Mouse (Mus musculus): ENCODE data around the gene Rara. TPM values are rescaled to one million over a fixed set of nuclear protein-coding genes. Genes with fewer than 3 reads are reported as not detected.

Gene Rara
- total and polyA plus RNA-seq, 3 experiments = 10.1 to 12.8 (median 10.9) TPM

DNA sequence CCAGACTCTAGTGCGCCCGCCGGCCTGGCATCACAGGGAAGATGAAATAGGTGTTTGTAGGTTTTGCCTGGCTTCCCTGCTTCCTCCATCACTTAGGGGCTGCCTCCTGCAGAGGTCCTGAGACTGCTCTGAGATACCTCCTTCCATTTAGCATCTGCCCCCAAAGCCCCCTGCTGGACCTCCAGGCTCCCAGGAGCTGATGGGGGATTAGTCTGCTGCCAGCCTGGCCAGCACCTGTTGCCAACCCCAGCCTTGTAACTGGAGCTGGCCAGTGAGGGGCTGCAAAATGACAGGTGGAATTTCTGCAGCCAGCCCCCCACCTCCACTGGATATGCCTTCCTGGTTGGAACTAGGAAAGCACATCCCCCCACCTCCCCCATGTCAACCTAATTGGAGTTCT lies 13.2 kb downstream of the Rara start:
- peaks cover 47% of the 10 kb centered on the region for H3K4me1 ChIP-seq (ENCODE audit: control insufficient read depth, insufficient read depth, low read length)
- H3K79me2 ChIP-seq (replicated peaks; ENCODE audit: control insufficient read depth, insufficient read depth, low read length) = peaks cover 1% of the 10 kb centered on the region; the same call in 1 of the 2 replicates
- no peaks in the 10 kb centered on the region for H3K36me3 ChIP-seq (ENCODE audit: control insufficient read depth, insufficient read depth, low read length)
- intact Hi-C loops (cut with DNase I) = no loop called here
- H3K4me3 ChIP-seq = no peak overlapping the region; the same call in 1 of the 2 replicates
- peak overlapping the region; percentile 37 for H3K9ac ChIP-seq (ENCODE audit: low read depth, low read length)
- peak overlapping the region; percentile 98 for H3K27ac ChIP-seq
- TF ChIP-seq CTCF (IDR thresholded peaks at IDR 0.05) (no peak), POLR2A (IDR thresholded peaks at IDR 0.05; ENCODE audit: insufficient read depth, low read depth, low read length) (no peak), EP300 (IDR thresholded peaks at IDR 0.05; ENCODE audit: insufficient read depth, low read depth, low read length) (no peak)
- peak; percentile 24 to 44 for DNase-seq
- no peaks in the 10 kb centered on the region for H3K27me3 ChIP-seq (ENCODE audit: control insufficient read depth, insufficient read depth, low read length)
- 24% methylated on average over 3 of the region's 3 CpGs for WGBS

- H3K9ac ChIP-seq (ENCODE audit: low read depth, low read length) = peak overlapping the region; percentile 66
- peaks cover 46% of the 10 kb centered on the region for H3K4me1 ChIP-seq (ENCODE audit: control insufficient read depth, insufficient read depth, low read length)
- peaks cover 1% of the 10 kb centered on the region; the same call in 1 of the 2 replicates for H3K79me2 ChIP-seq (replicated peaks; ENCODE audit: control insufficient read depth, insufficient read depth, low read length)
- H3K4me3 ChIP-seq = peak overlapping the region; percentile 54
- TF ChIP-seq EP300 (IDR thresholded peaks at IDR 0.05; ENCODE audit: insufficient read depth, low read depth, low read length) (peak; percentile 41; the same call in 1 of the 2 replicates), CTCF (IDR thresholded peaks at IDR 0.05) (no peak)
- no peaks in the 10 kb centered on the region for H3K27me3 ChIP-seq (ENCODE audit: control insufficient read depth, insufficient read depth, low read length)
- intact Hi-C loops (cut with DNase I) = no loop called here
- 2% methylated on average over 12 of the region's 12 CpGs for WGBS
- peak; percentile 78 to 79 for DNase-seq
- no peaks in the 10 kb centered on the region for H3K36me3 ChIP-seq (ENCODE audit: control insufficient read depth, insufficient read depth, low read length)
- H3K27ac ChIP-seq = peak overlapping the region; percentile 98
Measured at GRCm38 (mm10) chr11:98941341-98941825, 13.8 kb downstream of the Rara start.

GRCm38 (mm10) chr11:98941826-98942550 lies 14.4 kb downstream of the Rara start:
- no peak for TF ChIP-seq CTCF (IDR thresholded peaks at IDR 0.05)
- peak; percentile 78 for TF ChIP-seq EP300 (IDR thresholded peaks at IDR 0.05; ENCODE audit: insufficient read depth, low read depth, low read length)
- peak; percentile 64 for TF ChIP-seq POLR2A (IDR thresholded peaks at IDR 0.05; ENCODE audit: insufficient read depth, low read depth, low read length)
- peaks cover 46% of the 10 kb centered on the region for H3K4me1 ChIP-seq (ENCODE audit: control insufficient read depth, insufficient read depth, low read length)
- intact Hi-C loops (cut with DNase I) = no loop called here
- 3% methylated on average over 15 of the region's 15 CpGs for WGBS
- H3K27me3 ChIP-seq (ENCODE audit: control insufficient read depth, insufficient read depth, low read length) = no peaks in the 10 kb centered on the region
- H3K4me3 ChIP-seq = peak overlapping the region; percentile 54
- peak overlapping the region; percentile 98 for H3K27ac ChIP-seq
- peak overlapping the region; percentile 66 for H3K9ac ChIP-seq (ENCODE audit: low read depth, low read length)
- DNase-seq = peak; percentile 87 to 92
- H3K36me3 ChIP-seq (ENCODE audit: control insufficient read depth, insufficient read depth, low read length) = no peaks in the 10 kb centered on the region
- H3K79me2 ChIP-seq (replicated peaks; ENCODE audit: control insufficient read depth, insufficient read depth, low read length) = peaks cover 2% of the 10 kb centered on the region; the same call in 1 of the 2 replicates

GRCm38 (mm10) chr11:98942555-98942922 lies 14.9 kb downstream of the Rara start:
- peaks cover 46% of the 10 kb centered on the region for H3K4me1 ChIP-seq (ENCODE audit: control insufficient read depth, insufficient read depth, low read length)
- 9% methylated on average over 3 of the region's 3 CpGs for WGBS
- intact Hi-C loops (cut with DNase I) = no loop called here

GRCm38 (mm10) chr11:98942923-98943641 lies 15.5 kb downstream of the Rara start:
- no peaks in the 10 kb centered on the region for H3K36me3 ChIP-seq (ENCODE audit: control insufficient read depth, insufficient read depth, low read length)
- no peak overlapping the region for H3K4me3 ChIP-seq

More at GRCm38 (mm10) chr11:98942555-98942922, 14.9 kb downstream of the Rara start:
- Histone ChIP-seq H3K27ac (peak overlapping the region; percentile 98), H3K4me3 (peak overlapping the region; percentile 54), H3K36me3 (ENCODE audit: control insufficient read depth, insufficient read depth, low read length) (no peaks in the 10 kb centered on the region), H3K27me3 (ENCODE audit: control insufficient read depth, insufficient read depth, low read length) (no peaks in the 10 kb centered on the region), H3K9ac (ENCODE audit: low read depth, low read length) (peak overlapping the region; percentile 7), H3K79me2 (replicated peaks; ENCODE audit: control insufficient read depth, insufficient read depth, low read length) (peaks cover 3% of the 10 kb centered on the region; the same call in 1 of the 2 replicates)
- no peak for TF ChIP-seq POLR2A (IDR thresholded peaks at IDR 0.05; ENCODE audit: insufficient read depth, low read depth, low read length)
- TF ChIP-seq EP300 (IDR thresholded peaks at IDR 0.05; ENCODE audit: insufficient read depth, low read depth, low read length) = no peak
- TF ChIP-seq CTCF (IDR thresholded peaks at IDR 0.05) = no peak
- peak in 1 of 2 experiments; percentile 72 for DNase-seq

More at GRCm38 (mm10) chr11:98942923-98943641, 15.5 kb downstream of the Rara start:
- peak; percentile 75 to 83 for DNase-seq
- H3K27ac ChIP-seq = peak overlapping the region; percentile 98
- no peaks in the 10 kb centered on the region for H3K27me3 ChIP-seq (ENCODE audit: control insufficient read depth, insufficient read depth, low read length)
- 21% methylated on average over 8 of the region's 8 CpGs for WGBS
- peaks cover 3% of the 10 kb centered on the region; the same call in 1 of the 2 replicates for H3K79me2 ChIP-seq (replicated peaks; ENCODE audit: control insufficient read depth, insufficient read depth, low read length)
- peaks cover 46% of the 10 kb centered on the region for H3K4me1 ChIP-seq (ENCODE audit: control insufficient read depth, insufficient read depth, low read length)
- intact Hi-C loops (cut with DNase I) = loop anchor here (1.0 kb wide), 1 partner anchor 20 kb away; no protein-coding TSS in a partner anchor
- H3K9ac ChIP-seq (ENCODE audit: low read depth, low read length) = peak overlapping the region; percentile 10; the same call in 1 of the 2 replicates
- TF ChIP-seq POLR2A (IDR thresholded peaks at IDR 0.05; ENCODE audit: insufficient read depth, low read depth, low read length) = no peak
- TF ChIP-seq CTCF (IDR thresholded peaks at IDR 0.05) = no peak
- peak; percentile 94 for TF ChIP-seq EP300 (IDR thresholded peaks at IDR 0.05; ENCODE audit: insufficient read depth, low read depth, low read length)

Data from heart, adult 2 months (tissue).